Mouse (Mus musculus): ENCODE data around the gene Pcsk1.

DNA sequence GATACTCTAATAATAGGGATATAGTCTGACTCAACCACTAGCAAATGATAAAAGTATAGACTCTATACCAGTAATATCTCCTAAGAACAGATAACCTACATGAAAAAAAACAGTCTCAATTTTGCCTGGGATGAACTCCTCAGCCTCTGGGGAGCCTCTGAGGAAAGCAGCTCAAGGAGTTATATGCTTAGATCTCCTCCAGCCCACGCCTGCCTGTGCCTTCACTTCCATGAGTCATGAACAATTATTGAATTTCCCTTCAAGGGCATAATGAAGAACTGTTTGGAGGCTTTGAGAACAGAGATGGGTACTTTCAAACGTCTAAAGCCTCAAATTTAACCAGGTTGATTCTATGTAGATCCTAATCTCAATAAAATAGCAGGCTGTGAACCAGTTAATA, 23.5 kb downstream of the Pcsk1 start:
- TF ChIP-seq CTCF (IDR thresholded peaks at IDR 0.05; ENCODE audit: low read depth, low read length): no peak
- TF ChIP-seq TAL1 (conservative IDR thresholded peaks at IDR 0.05; ENCODE audit: low read depth, low read length): no peak
- no peak for TF ChIP-seq GATA1 (IDR thresholded peaks at IDR 0.05; ENCODE audit: borderline replicate concordance, low read length)
